Mouse (Mus musculus): ENCODE data around the gene Gab3.

Gene Gab3

GRCm38 (mm10) chrX:75084774-75085508 is at the start of gene Gab3:
Gene Gab3 (minus strand): TSS chrX:75085458.
- DNase-seq = peak; percentile 12 to 62

GRCm38 (mm10) chrX:75130467-75131160 is 45.4 kb upstream of the Gab3 start, which contains the start of gene Mpp1:
Gene Mpp1 (minus strand): TSS chrX:75131016.
- peak; percentile 73 to 83 for DNase-seq

GRCm38 (mm10) chrX:75129474-75129873 is 44.2 kb upstream of the Gab3 start:
- DNase-seq = no peak

GRCm38 (mm10) chrX:75128333-75128980 is 43.2 kb upstream of the Gab3 start:
- DNase-seq = peak; percentile 22 to 49

- DNase-seq = no peak
Observed at GRCm38 (mm10) chrX:75126893-75127292, 41.6 kb upstream of the Gab3 start.

- DNase-seq = no peak
Observed at GRCm38 (mm10) chrX:75125606-75126005, 40.3 kb upstream of the Gab3 start.

GRCm38 (mm10) chrX:75115550-75115949 is 30.3 kb upstream of the Gab3 start:
- no peak for DNase-seq

- no peak for DNase-seq
Observed at GRCm38 (mm10) chrX:75102293-75102692, 17.0 kb upstream of the Gab3 start.

GRCm38 (mm10) chrX:75098799-75099198 is 13.5 kb upstream of the Gab3 start:
- no peak for DNase-seq

GRCm38 (mm10) chrX:75096163-75096770 is 11.0 kb upstream of the Gab3 start:
- DNase-seq = peak in 1 of 2 experiments; percentile 7

- peak; percentile 90 to 91 for DNase-seq
Observed at GRCm38 (mm10) chrX:75095369-75096162, 10.3 kb upstream of the Gab3 start, which contains the start of gene Dkc1. Gene Dkc1 (plus strand): TSS chrX:75095854.

GRCm38 (mm10) chrX:75085654-75086053 is 396 bp upstream of the Gab3 start:
- DNase-seq = no peak

GRCm38 (mm10) chrX:75083982-75084773 is 1.1 kb downstream of the Gab3 start:
- peak; percentile 27 to 44 for DNase-seq

GRCm38 (mm10) chrX:75082351-75082750 is 2.9 kb downstream of the Gab3 start:
- peak in 1 of 2 experiments; percentile 7 for DNase-seq

- DNase-seq = no peak
Observed at GRCm38 (mm10) chrX:75056120-75056775, 29.0 kb downstream of the Gab3 start.

GRCm38 (mm10) chrX:75046921-75047635 is 38.2 kb downstream of the Gab3 start:
- DNase-seq = no peak

GRCm38 (mm10) chrX:75045931-75046330 is 39.3 kb downstream of the Gab3 start:
- DNase-seq = no peak

- no peak for DNase-seq
Observed at GRCm38 (mm10) chrX:75044595-75044994, 40.7 kb downstream of the Gab3 start.

GRCm38 (mm10) chrX:75036626-75037025 is 48.6 kb downstream of the Gab3 start:
- no peak for DNase-seq

GRCm38 (mm10) chrX:75035162-75035561 is 50.1 kb downstream of the Gab3 start:
- DNase-seq = no peak

All from cerebellum, adult 18-20 months (tissue).